Mouse (Mus musculus): ENCODE measurements at regions not wholly inside any gene's neighbourhood (a gene's known extent, or its start where the extent isn't known, plus 50 kb on each side); places are given as distances from the start of the nearest gene placed in this dataset.

- TF ChIP-seq CEBPB (IDR thresholded peaks at IDR 0.05; ENCODE audit: low read depth) = no peak
- Histone ChIP-seq H3K79me2 (ENCODE audit: control insufficient read depth, insufficient read depth) (no peaks in the 10 kb centered on the region), H3K27me3 (ENCODE audit: control insufficient read depth, insufficient read depth, insufficient read length) (no peaks in the 10 kb centered on the region), H3ac (ENCODE audit: control insufficient read depth, insufficient read length, low read depth) (no peak overlapping the region), H3K4me3 (ENCODE audit: insufficient read depth, poor library complexity, severe bottlenecking) (no peak overlapping the region), H3K36me3 (ENCODE audit: control insufficient read depth, insufficient read depth) (no peaks in the 10 kb centered on the region), H3K79me3 (ENCODE audit: low read depth) (no peaks in the 10 kb centered on the region)
Measured at GRCm38 (mm10) chr1:90552644-90553043, 50.1 kb upstream of the Cops8 start.
